9 mouse cellular contexts compared by ENCODE assay signal in the genomic region with DNA sequence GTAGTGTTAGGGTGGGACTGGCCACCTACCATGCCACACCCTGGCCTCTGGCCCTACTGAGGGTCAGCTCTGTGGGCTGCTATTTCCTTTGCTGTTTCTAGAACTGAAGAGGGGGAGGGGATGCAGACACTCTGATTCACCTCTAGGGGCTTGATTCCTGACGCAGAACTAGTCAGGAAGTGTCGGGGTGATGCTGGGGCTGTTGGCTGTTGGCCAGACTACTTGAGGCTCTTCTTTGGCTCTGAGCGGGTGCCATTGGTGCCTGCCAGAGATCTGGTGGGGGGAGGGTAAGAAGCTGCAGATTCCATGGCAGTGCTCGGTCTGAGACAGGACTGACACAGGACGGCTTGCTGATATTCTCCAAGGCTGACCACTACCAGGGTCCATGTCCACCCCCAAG. TPM values are rescaled to one million over a fixed set of nuclear protein-coding genes. Genes with fewer than 3 reads are reported as not detected.
DNase-seq lines count a peak whose midpoint lies in the region; ATAC-seq lines count a peak whose summit lies in the region.
"Had no signal": no experiment of that assay in that cellular context is flagged by ENCODE, and none has a peak within 500 bp of the region (broad histone marks: within the 10 kb centered on the region; RNA-seq: fewer than 3 reads in every experiment).

No protein-coding gene starts in this region.

- whole genome bisulfite sequencing in lung, embryonic 16.5 days = 5% methylated on average over 5 of the region's 5 CpGs

- H3K9ac ChIP-seq in lung, embryonic 16.5 days (ENCODE audit: low read length) = no peak overlapping the region

- H3K36me3 ChIP-seq in lung, embryonic 16.5 days (ENCODE audit: control insufficient read depth, insufficient read depth, low read length) = no peaks in the 10 kb centered on the region

- peaks cover 15% of the 10 kb centered on the region for H3K27me3 ChIP-seq in lung, embryonic 16.5 days (ENCODE audit: control insufficient read depth, insufficient read depth, low read depth, low read length)

- H3K9me3 ChIP-seq in lung, embryonic 16.5 days (ENCODE audit: control insufficient read depth, low read length) = no peaks in the 10 kb centered on the region

- H3K4me2 ChIP-seq in lung, embryonic 16.5 days (ENCODE audit: low read depth, low read length) = no peak overlapping the region

- peak; percentile 14 for DNase-seq in cerebellum, adult 9-10 months
- DNase-seq in cerebellum, adult 8-10 months = no peak
- peak; percentile 49 to 62 for DNase-seq in kidney, postnatal 25 days
- DNase-seq in kidney, adult 18-20 months = no peak
- DNase-seq in R1 (ENCODE audit: low read depth, low spot score) = peak; percentile 77
- no peak for DNase-seq in adrenal gland, postnatal 25 days

- no peak overlapping the region for H3K4me3 ChIP-seq in lung, embryonic 16.5 days (ENCODE audit: low read length)
- H3K4me3 ChIP-seq: erythroblast, embryonic 14.5 days had no signal

- H3K4me1 ChIP-seq in lung, embryonic 16.5 days (replicated peaks; ENCODE audit: control insufficient read depth, insufficient read depth, low read length) = peaks cover 47% of the 10 kb centered on the region

- H3K27ac ChIP-seq in lung, embryonic 16.5 days (ENCODE audit: low read length) = peak overlapping the region; percentile 51; the same call in 1 of the 2 replicates

- peak; percentile 13; the same call in 1 of the 2 replicates for ATAC-seq in lung, embryonic 16.5 days (ENCODE audit: low read depth)
- ATAC-seq in granulocyte monocyte progenitor cell, adult 5-6 weeks (replicated peaks; ENCODE audit: poor library complexity, severe bottlenecking) = no peak

RNA-seq across cellular contexts. Expression of gene Lif, which starts 4.6 kb away (rescaled TPM):
- polyA plus RNA-seq in lung, embryonic 16.5 days (2015; fragmentation: Nextera tagmentation; extraction: Ambion mirVana) = 0.44 and 0.68 TPM in 2 replicates
- 0.38 and 0.56 TPM in 2 replicates for total RNA-seq in granulocyte monocyte progenitor cell, adult 5-6 weeks (2014; fragmentation: Nextera tagmentation)
- 0.86 and 1.2 TPM in 2 replicates for total RNA-seq in granulocyte monocyte progenitor cell, adult 5-6 weeks (2017)
- total RNA-seq in adrenal gland, postnatal 25 days (2021) = 0.09 TPM in 1 of 2 replicates, not detected in the other
- polyA plus RNA-seq: erythroblast, embryonic 14.5 days had no signal

RNA-seq across cellular contexts. Expression of gene Osm, which starts 25.7 kb away (rescaled TPM):
- 0.25 and 0.28 TPM in 2 replicates for polyA plus RNA-seq in lung, embryonic 16.5 days (2015; fragmentation: Nextera tagmentation; extraction: Ambion mirVana)
- 6.4 and 10.8 TPM in 2 replicates for total RNA-seq in granulocyte monocyte progenitor cell, adult 5-6 weeks (2014; fragmentation: Nextera tagmentation)
- total RNA-seq in granulocyte monocyte progenitor cell, adult 5-6 weeks (2017) = 16.6 and 18.9 TPM in 2 replicates
- not detected in 2 replicates for total RNA-seq in adrenal gland, postnatal 25 days (2021)

RNA-seq across cellular contexts. Expression of gene Castor1, which starts 43.9 kb away (rescaled TPM):
- polyA plus RNA-seq in lung, embryonic 16.5 days (2015; fragmentation: Nextera tagmentation; extraction: Ambion mirVana) = 6.5 and 9.1 TPM in 2 replicates
- total RNA-seq in granulocyte monocyte progenitor cell, adult 5-6 weeks (2014; fragmentation: Nextera tagmentation) = not detected in 2 replicates
- total RNA-seq in granulocyte monocyte progenitor cell, adult 5-6 weeks (2017) = 0.10 TPM in 1 of 2 replicates, not detected in the other
- total RNA-seq in adrenal gland, postnatal 25 days (2021) = 3.0 and 4.1 TPM in 2 replicates

Comparison
In these comparisons a context has a peak if more than half of its experiments do, and no peak if none do; other contexts are left out.
1. DNase-seq: peak in cerebellum, adult 9-10 months (single experiment), kidney, postnatal 25 days (2 of 2) and R1 (single experiment); none in cerebellum, adult 8-10 months (single experiment), kidney, adult 18-20 months (single experiment) and adrenal gland, postnatal 25 days (single experiment).